Mouse (Mus musculus): ENCODE data around the gene Car4.

The Car4 gene

GRCm38 (mm10) chr11:84957591-84958270 lies at the start of gene Car4:
TSS of gene Car4 (plus strand) at chr11:84957786.
- in situ Hi-C loops (cut with MboI): no loop called here

GRCm38 (mm10) chr11:84908480-84908879 lies 49.1 kb upstream of the Car4 start:
- in situ Hi-C loops (cut with MboI): no loop called here

DNA sequence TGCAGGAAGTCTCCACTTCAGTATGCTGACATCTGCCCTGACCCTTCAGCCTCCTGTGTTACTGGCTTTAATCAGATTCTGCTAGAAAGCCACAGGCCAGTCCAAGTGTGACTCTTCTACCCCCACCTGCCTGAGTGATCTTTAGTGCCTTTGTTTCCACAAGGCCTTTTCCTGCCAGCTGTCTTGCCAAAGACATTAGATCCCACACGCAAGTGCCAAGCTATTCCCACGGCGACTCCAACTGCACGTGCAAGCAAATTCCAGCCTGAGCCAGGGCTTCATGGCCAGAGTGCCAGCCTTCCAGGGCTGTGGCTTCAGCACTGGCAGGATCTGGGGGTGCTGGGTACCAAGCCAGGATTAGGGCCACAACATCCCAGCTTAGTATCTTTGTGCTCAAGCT lies 47.2 kb upstream of the Car4 start:
- in situ Hi-C loops (cut with MboI): no loop called here

- in situ Hi-C loops (cut with MboI): no loop called here
These were observed 42.9 kb upstream of the Car4 start for GRCm38 (mm10) chr11:84914673-84915072.

- in situ Hi-C loops (cut with MboI): no loop called here
These were observed 41.4 kb upstream of the Car4 start, which contains the start of gene Znhit3 for GRCm38 (mm10) chr11:84916053-84916702. TSS of gene Znhit3 (minus strand) at chr11:84916366.

DNA sequence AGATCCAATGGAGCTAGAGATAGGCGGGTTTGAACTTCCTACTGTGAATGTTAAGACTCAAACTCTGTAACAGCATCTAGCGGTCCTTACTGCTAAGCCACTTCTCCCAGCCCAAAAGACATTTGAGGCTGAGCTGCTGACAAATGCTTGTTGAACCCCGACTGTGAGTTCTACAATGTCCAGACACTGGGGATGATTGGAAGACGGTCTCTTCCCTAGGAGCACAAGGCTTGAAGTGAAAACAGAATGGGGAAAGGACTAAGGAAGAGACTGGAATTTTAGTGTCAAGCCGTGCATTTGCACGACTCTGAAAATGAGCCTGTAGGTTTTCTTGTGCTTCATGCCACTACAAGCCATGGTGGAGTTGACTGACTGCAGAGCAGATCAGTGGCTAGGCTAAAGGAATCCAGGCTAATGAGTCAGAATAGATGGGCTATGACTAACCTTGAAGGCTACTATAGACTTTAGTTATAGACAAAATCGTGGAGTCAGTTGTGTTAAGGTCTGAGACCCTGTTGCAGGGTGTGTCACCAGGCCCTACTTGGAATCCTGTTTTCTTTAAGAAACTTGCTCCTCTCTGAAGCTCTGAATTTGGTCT lies 40.8 kb upstream of the Car4 start:
- in situ Hi-C loops (cut with MboI): no loop called here

GRCm38 (mm10) chr11:84918425-84918824 lies 39.2 kb upstream of the Car4 start:
- in situ Hi-C loops (cut with MboI): no loop called here

- in situ Hi-C loops (cut with MboI): no loop called here
These were observed 38.3 kb upstream of the Car4 start for GRCm38 (mm10) chr11:84919276-84919675.

DNA sequence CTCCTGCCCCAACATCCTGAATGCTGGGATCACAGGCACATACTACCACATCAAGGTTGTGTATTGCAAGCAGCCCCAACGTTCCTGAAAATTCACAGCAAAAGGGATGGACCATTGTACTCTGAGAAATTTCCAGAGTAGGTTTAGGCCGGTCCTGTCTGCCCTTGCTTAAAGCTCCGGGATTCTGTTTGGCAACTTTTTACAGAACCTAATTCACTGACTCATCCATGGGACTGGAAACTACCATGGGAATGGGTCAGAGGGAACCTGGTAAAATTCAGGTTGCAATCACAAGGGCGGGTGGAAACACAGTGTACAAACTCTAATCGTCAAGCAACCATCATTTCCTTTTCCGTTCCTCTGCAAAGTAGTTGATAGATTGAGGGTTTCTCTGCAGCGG lies 37.6 kb upstream of the Car4 start:
- in situ Hi-C loops (cut with MboI): no loop called here

GRCm38 (mm10) chr11:84920981-84921380 lies 36.6 kb upstream of the Car4 start:
- in situ Hi-C loops (cut with MboI): no loop called here

- in situ Hi-C loops (cut with MboI): no loop called here
These were observed 25.3 kb upstream of the Car4 start for GRCm38 (mm10) chr11:84932261-84932660.

DNA sequence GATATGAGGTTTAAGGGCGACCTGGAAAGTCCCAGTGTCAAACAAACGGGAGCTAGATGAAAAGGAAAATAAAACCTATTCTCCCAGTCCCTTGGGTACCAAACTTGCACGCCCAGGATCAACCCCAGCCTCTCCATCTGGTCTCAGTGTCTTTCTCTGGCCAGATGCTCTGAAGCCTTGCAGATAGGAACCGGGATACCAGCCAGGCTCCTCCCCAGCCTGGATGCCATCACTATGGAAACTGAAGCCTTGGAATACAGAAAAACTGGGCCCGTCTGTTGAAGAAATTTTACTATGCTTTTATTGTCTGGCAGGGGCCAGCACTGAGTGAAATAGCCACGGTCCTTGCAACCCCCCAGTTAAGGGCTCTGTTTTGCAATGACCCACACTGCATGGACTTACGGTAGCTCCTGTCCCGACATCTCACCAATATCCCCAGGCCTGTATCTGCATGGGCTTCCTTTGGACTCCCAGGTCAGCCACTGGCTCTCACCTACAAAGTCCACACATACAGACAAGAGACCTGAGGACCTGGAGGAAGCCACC lies 18.0 kb upstream of the Car4 start:
- in situ Hi-C loops (cut with MboI): no loop called here

DNA sequence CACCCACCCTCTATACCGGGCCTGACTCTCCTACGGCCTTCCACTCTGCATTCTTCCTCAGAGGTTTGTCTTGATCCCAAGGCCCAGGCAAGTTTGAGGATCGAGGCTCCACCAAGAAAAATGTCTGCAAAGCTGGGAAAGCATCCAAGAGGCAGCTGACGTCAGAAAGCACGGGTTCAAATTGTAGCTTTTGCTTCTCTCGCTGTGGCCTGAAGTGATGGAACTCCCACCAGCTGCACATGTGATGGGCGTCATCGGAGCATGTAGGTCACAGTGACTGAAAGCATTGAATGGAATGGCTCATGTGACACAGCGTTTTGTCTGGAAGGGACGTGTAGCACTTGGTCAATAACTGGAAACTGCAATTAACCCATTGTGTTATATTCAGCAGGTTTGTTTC lies 17.4 kb upstream of the Car4 start:
- in situ Hi-C loops (cut with MboI): no loop called here

GRCm38 (mm10) chr11:84943948-84944347 lies 13.6 kb upstream of the Car4 start:
- in situ Hi-C loops (cut with MboI): no loop called here

DNA sequence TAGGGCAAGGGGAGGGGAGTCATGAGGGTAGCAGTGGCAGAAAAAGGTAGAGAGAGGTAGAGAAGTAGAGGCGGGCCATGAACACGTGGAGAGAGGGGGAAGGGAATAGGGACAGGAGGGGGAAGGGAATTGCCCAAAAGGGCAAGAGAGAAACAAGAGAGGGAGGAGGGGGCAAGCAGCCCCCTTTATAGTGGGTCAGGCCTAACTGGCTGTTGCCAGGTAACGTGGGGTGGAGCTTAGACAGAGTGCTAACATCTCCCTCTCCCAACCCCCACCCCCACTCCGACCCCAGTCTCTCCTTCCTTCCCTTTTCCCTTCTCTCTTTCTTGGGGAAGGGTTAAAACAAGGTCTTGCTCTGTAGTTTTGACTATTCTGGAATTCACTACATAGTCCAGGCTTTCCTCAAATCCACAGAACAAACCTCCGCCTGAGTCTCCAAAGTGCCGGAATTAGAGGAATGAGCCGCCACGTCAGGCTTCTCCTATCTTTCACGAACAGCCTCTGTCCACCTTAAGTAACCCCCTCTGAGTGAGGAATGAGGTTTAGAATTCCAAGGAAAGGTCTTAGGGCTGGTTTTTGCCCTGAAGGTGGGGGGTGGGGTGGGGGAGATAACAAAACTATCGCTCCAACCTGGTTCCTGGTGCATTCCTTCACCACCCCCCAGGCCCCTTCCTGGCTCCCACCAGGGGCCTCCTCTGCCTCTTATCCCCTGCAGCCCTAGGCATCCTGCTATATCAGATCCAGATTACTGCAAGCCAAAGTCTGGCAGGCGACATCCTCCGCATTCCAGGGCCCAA lies 12.7 kb upstream of the Car4 start:
- in situ Hi-C loops (cut with MboI): no loop called here

DNA sequence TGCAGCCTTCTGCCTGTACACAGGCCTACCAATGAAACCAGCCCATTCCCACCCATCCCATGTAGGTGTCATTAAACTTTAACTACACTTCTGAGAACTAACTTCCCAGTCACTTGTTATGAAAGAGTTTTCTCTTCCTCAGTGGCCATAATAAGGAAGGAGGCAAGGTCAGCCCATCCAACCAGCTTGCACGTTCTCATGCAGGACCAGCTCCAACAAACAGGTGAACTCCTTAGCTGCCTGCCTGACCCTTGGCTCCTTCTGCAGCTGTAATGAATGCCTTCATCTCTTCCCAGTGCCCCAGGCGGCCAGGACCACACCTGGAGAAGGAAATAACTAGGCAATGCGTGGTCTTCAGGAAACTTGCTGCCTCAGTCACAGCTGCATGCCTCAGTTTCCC lies 11.7 kb upstream of the Car4 start:
- in situ Hi-C loops (cut with MboI): no loop called here

DNA sequence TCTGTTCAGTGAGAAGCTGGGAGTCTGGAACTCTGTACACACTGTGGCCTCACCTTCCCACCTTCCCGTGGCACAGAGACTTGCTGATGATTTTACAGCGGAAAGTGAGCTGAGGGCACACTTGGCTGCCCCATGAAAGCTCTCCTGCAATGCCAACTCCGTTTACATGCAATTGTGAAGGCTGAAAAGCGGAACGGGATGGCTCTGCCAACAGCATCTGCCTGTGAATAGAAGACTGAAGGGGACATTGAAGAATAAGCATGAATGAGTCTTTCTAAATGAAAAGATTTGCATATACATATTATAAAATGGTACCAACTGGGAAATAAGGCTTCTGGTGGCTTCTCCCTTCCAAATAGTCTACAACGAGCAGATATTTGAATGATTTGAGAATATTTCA lies 10.4 kb upstream of the Car4 start:
- in situ Hi-C loops (cut with MboI): no loop called here

DNA sequence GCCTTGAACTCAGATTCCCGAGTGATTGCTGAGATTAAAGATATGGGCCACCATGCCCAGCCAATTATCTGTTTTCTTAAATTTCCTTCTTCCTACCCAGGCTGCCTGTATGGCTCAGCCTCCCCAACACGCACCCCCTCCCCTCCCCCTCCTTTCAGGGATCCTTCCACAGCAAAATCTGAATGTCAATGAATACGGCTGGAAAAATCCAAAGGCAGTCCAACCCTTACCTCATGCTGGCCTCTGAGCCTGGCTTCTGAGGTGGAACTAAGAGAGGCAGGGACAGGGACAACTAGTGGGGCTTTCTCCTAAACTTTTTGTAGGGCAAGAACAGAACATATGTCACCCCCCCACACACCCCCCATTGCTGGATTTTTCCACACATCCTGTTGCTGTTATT lies 9.5 kb upstream of the Car4 start:
- in situ Hi-C loops (cut with MboI): no loop called here

GRCm38 (mm10) chr11:84948526-84948925 lies 9.1 kb upstream of the Car4 start:
- in situ Hi-C loops (cut with MboI): no loop called here

GRCm38 (mm10) chr11:84952611-84953010 lies 5.0 kb upstream of the Car4 start:
- in situ Hi-C loops (cut with MboI): no loop called here

DNA sequence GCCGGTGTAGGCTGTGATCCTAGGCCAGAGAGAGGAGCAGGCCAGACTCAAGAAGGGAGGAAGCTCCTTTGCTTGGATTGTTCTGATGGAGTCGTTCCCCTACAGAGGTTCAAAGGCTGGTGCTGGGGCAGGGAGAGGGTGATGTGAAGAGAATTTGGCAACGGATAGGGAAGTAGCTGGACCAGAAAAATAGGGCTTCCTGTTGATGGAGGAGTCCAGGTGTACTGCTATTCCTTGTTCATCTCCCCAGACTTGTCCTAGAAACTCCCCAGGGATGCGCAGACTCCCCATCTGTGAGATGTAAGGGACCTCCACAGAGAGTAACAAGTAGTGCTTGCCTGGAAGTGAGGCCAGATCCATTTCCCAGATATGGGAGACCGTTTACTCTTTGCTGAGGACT lies 1.2 kb upstream of the Car4 start:
- in situ Hi-C loops (cut with MboI): no loop called here

DNA sequence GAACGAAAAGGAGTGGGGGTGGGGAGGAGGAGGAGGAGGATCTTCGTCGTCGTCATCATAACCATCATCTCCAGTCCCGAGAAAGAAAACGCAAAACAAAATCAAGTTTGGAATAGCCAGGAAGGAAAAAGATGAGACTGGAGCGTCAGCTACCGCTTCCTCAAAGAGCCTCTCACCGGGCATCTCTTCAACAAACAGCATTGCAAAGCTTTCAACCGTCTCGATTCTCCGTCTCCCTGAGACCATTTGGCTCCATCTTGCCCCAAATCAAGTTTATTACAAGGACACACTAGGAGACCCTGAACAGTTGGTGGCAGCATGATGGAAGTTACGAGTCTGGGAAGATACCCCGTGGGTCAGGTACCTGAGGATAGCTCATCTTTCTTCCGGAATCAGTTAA lies 415 bp upstream of the Car4 start:
- in situ Hi-C loops (cut with MboI): no loop called here
